Mouse (Mus musculus) myocyte (in vitro differentiated cells): ENCODE data around the gene Mad1l1.

Source experiments
- E2F4 ChIP-seq: IDR thresholded peaks from one replicate; pipeline ENCODE4 v1.6.1; 2011; ENCODE audit warnings: mild to moderate bottlenecking, control low read depth, moderate library complexity; ENCODE audit not compliant: insufficient read depth
- MAX ChIP-seq: IDR thresholded peaks from one replicate; pipeline ENCODE4 v1.6.1; 2011; ENCODE audit warnings: low read depth, mild to moderate bottlenecking, control low read depth
- MYOD1 ChIP-seq, 3 experiments: IDR thresholded peaks; one replicate each; pipeline ENCODE4 v1.6.1; 2011; ENCODE audit warnings: control low read depth in 2 of 3, low read depth in 2 of 3, mild to moderate bottlenecking in 2 of 3, moderate library complexity in 1 of 3; ENCODE audit not compliant: insufficient read length in 2 of 3, control insufficient read depth in 1 of 3
- MYOG ChIP-seq, 3 experiments: IDR thresholded peaks; one replicate each; pipeline ENCODE4 v1.6.1; 2011; ENCODE audit warnings: control low read depth in 2 of 3, low read depth in 2 of 3, mild to moderate bottlenecking in 2 of 3; ENCODE audit not compliant: insufficient read length in 2 of 3, control insufficient read depth in 1 of 3, insufficient read depth in 1 of 3
- POLR2A ChIP-seq: IDR thresholded peaks from one replicate; pipeline ENCODE4 v1.6.1; 2011; ENCODE audit warnings: low read depth, mild to moderate bottlenecking, control low read depth, moderate library complexity; ENCODE audit not compliant: insufficient read length
- POLR2AphosphoS2 ChIP-seq: IDR thresholded peaks from one replicate; pipeline ENCODE4 v1.6.1; 2011; ENCODE audit warnings: low read depth, control low read depth; ENCODE audit not compliant: insufficient read length
- REST ChIP-seq: IDR thresholded peaks from one replicate; pipeline ENCODE4 v1.6.1; 2011; ENCODE audit warnings: mild to moderate bottlenecking, control low read depth, moderate library complexity; ENCODE audit not compliant: insufficient read depth, insufficient read length
- TCF12 ChIP-seq: IDR thresholded peaks from one replicate; pipeline ENCODE4 v1.6.1; 2011; ENCODE audit warnings: mild to moderate bottlenecking, control low read depth; ENCODE audit not compliant: poor library complexity, insufficient read depth, severe bottlenecking
- USF1 ChIP-seq: IDR thresholded peaks from one replicate; pipeline ENCODE4 v1.6.1; 2011; ENCODE audit warnings: low read depth, mild to moderate bottlenecking, control low read depth, moderate library complexity

- TF ChIP-seq POLR2A (no peak), MAX (no peak), TCF12 (no peak), POLR2AphosphoS2 (no peak), MYOD1 (IDR thresholded peaks at IDR 0.05; ENCODE audit: control insufficient read depth in 1 of 3, insufficient read length in 2 of 3, low read depth in 2 of 3) (no peak), REST (no peak), E2F4 (no peak), USF1 (no peak), MYOG (IDR thresholded peaks at IDR 0.05; ENCODE audit: control insufficient read depth in 1 of 3, insufficient read depth in 1 of 3, insufficient read length in 2 of 3, low read depth in 2 of 3) (peak in 1 of 3 experiments; percentile 15)
These were observed 199.4 kb downstream of the Mad1l1 start for GRCm38 (mm10) chr5:140121966-140122365.
